Mouse (Mus musculus) splenic B cell, adult 2 months (primary cell): ENCODE measurements around the gene Ube2v1.
"Not testable (repeated sequence)": the region's sequence is repeated elsewhere in the genome, so short reads cannot be mapped to it uniquely, and the experiment has no call there.

Experiments
- DNase-seq: peaks from one replicate; pipeline ENCODE4 v3.0.0-alpha.2; 2011; ENCODE audit warnings: low read depth, low spot score
- H3K27me3 ChIP-seq: 2 replicates; pipeline ENCODE4 v1.6.1; 2012; ENCODE audit warnings: mild to moderate bottlenecking, low read length, moderate library complexity, mixed read lengths; ENCODE audit not compliant: control insufficient read depth, poor library complexity, insufficient read depth, severe bottlenecking
- H3K36me3 ChIP-seq: 2 replicates; pipeline ENCODE4 v1.6.1; 2012; ENCODE audit warnings: mild to moderate bottlenecking, low read length, moderate library complexity, mixed read lengths; ENCODE audit not compliant: control insufficient read depth, poor library complexity, insufficient read depth, severe bottlenecking

Ube2v1 gene

DNA sequence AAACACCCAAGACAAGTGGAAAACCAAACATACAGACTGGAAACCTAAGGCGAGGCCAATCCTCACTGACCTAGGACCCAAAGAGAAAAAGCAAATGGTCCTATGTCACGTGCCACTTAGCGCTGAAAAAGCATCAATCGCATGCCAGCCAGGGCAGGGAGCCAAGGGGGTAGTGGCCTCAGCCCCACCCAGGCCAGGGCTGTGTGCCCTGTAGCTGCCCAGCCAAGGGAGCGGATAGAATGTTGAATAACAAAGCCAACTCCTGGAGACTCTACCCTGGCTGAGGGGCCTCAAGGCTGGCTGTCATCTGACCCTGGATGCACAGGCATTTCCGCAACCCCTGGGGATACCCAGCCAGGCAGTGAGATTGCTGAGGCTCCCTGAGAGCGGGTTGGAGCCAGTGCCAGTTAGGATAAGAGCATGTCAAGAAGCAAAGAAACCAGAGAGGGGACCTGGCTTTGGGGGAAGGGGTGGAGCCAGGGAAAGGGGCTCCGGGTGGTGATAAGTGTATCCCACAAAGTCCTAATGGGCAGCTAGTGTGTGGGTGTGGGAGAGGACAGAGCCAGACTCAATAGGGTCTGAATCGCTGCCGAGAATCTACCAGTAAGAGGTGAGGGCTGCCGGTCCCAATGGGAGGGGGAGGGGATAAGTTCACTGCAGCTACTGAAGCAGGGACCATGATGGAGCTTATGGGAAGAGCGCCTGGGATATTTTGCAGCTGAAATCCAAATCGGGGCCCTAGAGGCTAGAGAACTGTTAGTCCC is 28.1 kb upstream of the Ube2v1 start:
- H3K36me3 ChIP-seq, result no peaks in the 10 kb centered on the region
- no peak for DNase-seq
- H3K27me3 ChIP-seq, result no peaks in the 10 kb centered on the region

DNA sequence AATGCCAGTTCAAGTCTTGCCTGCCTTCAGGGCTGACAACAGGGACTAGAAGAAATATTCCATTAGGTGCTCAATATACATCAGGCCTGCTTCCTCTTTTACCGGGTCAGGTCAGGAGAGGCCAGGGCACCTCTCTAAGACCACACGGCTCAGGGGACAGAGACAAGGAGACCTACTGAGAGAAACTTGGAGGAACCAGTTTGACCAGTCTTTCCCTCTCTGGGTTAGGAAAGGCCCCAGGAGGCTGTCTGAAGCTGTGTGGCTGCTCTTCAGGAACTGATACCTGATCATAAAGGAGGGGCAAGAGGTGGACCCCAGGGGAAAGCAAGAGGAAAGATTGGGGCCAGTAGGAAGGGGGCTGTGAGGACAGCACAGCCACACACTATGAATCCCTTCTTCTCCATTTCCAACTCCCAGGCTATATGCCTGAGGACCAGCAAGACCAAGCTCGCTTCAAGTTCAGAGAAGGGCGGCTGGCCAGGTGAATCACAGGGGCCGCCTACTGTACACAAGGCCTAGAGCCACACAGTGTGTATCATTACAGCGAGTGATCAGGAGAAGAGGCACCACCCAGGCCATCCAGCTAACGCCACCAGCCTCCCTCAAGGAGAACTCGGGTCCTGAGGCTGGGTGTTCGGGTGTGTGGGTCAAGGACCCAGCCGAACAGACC is 27.4 kb upstream of the Ube2v1 start:
- H3K36me3 ChIP-seq, result no peaks in the 10 kb centered on the region
- DNase-seq, result no peak
- no peaks in the 10 kb centered on the region for H3K27me3 ChIP-seq

DNA sequence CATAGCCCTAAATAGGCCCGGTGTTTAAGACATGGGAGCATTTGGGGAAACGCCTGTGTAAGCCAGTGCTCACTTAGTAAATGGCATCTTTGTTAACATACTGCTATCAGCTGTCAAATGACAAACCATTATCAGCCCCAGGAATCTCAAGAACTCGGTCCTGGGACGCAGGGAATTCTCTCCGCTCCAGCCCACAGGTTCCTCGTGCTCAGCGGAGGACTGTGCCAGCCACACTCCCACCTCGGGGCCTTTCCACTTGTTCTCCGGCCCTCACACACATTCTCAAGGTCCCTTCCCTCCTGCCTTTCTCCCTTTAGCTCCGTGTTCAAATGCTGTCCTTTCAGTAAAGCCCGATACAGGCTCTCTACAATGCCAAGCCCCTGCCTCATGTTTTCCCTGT is 26.8 kb upstream of the Ube2v1 start:
- no peaks in the 10 kb centered on the region for H3K27me3 ChIP-seq
- DNase-seq, result no peak
- peaks cover 3% of the 10 kb centered on the region for H3K36me3 ChIP-seq

DNA sequence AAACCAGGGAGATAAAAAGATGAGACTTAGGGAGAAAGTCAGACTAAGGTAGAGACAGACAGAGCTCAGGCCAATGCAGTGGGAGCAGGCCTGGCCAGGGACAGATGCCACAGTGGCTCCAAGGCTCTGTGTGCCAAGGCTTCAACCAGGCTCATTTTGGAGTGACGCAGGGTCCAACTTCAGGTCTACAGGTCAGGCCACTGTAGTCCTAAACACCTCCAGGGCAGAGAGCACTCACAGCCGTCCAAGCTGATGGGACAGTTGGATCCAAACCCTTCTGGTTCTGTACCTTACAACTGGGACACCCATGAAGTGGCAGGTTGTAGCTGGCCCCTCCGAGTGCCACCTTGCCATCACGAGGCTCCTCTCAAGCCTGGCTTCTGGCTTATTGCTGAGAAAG is 26.1 kb upstream of the Ube2v1 start:
- peaks cover 3% of the 10 kb centered on the region for H3K36me3 ChIP-seq

DNA sequence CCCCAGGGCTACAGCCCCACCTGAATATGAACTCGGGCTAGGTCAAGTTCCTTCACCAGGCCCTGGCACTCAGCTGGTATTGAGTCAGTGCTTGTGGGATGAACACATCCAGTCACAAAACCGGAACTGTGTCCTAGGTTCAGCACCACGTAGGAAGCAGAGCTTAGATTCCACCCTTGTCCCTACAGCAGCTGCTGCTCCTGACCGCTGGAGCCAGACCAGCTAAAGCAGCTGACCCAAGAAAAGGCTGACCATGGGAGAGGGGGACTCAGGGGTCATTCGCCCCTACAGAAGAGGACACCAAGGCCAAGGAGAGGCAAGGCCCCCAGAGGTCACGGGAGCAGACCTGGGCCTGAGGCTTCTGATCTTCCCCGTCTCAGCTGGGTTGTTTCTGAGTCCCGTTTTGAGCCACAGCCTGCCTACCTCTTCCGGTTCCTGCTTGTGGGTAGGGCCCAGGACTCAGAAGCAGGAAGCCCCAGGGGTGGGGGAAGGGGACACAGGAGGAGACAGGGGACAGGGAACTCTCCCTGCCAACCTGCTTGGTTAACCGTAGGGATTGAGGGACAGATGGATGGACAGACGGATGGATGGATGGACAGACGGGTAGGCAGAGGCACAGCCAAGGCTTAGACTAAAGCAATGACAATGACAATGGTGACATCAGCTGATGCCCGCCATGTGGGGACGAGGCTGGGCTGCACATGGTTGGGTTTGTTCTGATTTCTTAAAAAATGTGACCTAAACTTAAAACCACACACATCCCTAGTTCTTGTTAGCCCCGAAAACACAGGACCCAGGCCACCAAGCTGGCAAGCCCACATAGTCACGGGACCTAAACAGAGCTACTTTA is 25.0 kb upstream of the Ube2v1 start:
- DNase-seq, result peak; percentile 87
- peaks cover 5% of the 10 kb centered on the region for H3K36me3 ChIP-seq

More for the DNA sequence above, 26.1 kb upstream of the Ube2v1 start:
- H3K27me3 ChIP-seq, result no peaks in the 10 kb centered on the region
- no peak for DNase-seq

DNA sequence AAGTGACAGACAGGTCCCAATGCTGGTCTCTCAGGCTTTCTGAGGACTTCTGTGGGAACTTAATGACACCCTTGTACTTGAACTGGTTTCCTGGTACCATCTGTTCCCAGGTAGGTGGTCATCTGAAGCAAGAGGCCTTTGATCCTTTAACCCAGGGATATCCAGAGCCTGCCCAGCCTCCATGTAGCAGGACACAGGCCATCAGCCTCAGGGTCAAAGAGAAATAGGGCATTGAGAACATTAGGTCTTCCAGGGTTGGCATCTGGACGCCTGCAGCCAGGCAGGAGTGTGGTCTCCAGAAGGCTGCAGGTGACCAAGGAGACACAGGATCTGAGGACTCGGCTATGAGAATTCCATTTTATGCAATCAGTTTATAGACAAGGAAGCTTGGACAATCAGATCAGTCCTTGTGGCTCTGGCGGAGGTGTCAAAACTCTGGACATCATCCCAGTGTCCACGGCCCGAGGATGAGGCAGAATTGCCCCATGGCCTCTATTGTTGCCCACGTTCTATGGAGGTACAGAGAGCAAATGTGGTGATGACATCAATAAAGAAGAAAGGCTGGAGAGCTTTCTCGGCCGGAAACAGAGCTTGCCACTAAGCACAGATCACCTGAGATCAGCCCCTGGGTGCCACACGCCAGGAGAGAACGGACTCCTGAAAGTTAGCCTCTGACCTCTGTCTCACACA is 23.2 kb upstream of the Ube2v1 start:
- peaks cover 5% of the 10 kb centered on the region for H3K36me3 ChIP-seq

More for the DNA sequence above, 25.0 kb upstream of the Ube2v1 start:
- H3K27me3 ChIP-seq, result no peaks in the 10 kb centered on the region

DNA sequence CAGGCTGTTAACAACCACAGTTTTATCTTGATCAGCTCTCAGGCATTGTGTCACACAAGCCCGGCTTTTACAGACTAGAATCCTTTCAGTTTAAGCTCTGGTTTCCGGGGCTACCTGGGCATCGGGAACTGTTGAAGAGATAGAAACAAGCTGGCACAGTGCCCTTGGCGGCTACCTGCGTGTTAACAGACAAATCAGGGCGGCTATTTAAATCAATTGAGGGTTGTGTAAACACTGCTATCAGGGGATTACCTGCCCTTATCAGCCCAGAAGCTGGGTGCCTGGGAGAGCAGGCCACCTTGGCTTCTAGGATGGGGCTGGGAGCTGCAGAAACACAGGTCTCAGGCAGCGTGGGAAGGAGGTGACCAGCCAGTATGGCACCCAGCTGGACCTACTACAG is 20.8 kb upstream of the Ube2v1 start:
- no peak for DNase-seq
- H3K36me3 ChIP-seq, result peaks cover 5% of the 10 kb centered on the region
- H3K27me3 ChIP-seq, result no peaks in the 10 kb centered on the region

More for the DNA sequence above, 23.2 kb upstream of the Ube2v1 start:
- no peaks in the 10 kb centered on the region for H3K27me3 ChIP-seq
- no peak for DNase-seq

DNA sequence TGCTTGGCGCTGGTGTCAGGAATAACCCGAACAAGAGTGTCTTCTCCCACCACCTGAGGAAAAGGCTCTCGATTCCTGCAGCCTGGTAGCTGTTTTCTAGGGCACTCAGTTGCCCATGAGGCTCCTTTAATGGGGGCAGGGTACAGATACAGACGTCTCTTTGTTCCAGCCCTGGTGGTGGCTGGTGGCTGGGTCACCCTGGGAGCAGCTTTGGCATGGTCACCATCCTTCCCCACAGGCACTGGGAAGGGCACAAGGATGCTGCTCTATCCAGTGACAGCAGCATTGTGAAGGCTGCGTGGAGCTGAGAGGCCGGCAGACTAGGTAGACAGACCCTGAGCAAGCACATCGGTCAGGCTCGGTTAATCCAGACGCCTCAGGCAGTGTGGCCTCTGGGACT is 19.7 kb upstream of the Ube2v1 start:
- H3K27me3 ChIP-seq, result no peaks in the 10 kb centered on the region
- H3K36me3 ChIP-seq, result peaks cover 5% of the 10 kb centered on the region
- no peak for DNase-seq

DNA sequence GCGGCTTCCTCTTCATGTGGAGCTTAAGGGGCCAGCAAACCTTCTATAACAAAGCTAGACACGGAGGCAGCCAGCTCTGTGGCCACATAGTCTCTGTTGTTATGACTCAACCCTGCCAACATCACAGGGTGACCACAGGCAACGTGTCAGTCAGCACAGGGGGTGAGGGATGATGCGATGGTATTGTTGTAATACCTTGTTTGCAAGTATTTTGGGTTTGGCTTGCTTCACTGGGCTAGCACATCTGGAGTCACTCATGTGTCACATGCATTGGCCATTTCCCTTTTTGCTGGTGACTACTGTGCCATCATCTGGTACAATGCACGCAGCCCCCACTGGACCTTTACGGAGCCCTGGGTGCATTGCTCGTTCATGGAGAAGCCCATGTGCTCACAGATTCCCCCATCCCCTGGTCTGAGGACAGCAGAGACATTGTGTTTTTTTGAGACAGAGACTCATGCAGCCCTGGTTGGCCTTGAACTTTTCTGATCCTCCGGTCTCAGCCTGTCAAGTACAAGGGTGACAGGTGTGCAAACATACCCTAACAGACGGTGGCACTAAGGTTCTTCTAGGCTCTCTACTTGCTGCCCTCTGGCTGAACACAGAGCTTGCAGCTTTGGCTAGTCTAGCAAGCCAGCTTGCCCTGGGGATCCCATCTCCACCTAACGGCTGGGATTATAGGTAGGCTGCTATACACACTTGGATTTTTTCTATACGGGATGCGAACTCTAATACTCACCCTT is 17.6 kb upstream of the Ube2v1 start:
- peak; percentile 83 for DNase-seq
- Histone ChIP-seq H3K36me3 (peaks cover 12% of the 10 kb centered on the region), H3K27me3 (no peaks in the 10 kb centered on the region)

DNA sequence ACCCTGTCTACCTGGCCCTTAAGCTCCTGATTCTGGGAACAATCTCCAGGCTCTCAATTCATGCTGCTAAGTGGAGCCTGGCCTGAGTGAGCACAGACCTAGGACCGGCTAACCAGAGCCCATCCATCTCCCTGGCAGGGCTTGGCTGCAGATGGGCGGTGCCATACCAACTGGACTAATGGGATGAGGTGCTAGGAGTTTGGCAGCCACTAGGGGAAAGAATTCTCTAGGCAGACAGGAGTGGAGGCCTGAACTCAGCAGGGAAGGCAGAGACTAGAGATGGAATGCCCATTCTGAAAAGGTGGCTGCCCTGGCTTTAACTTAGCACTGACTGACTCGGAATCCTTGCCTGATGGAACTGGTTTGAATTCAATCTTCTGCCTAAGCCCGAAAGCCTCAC is 14.5 kb upstream of the Ube2v1 start:
- H3K36me3 ChIP-seq, result peaks cover 8% of the 10 kb centered on the region; the same call in 1 of the 2 replicates
- DNase-seq, result no peak
- no peaks in the 10 kb centered on the region for H3K27me3 ChIP-seq

DNA sequence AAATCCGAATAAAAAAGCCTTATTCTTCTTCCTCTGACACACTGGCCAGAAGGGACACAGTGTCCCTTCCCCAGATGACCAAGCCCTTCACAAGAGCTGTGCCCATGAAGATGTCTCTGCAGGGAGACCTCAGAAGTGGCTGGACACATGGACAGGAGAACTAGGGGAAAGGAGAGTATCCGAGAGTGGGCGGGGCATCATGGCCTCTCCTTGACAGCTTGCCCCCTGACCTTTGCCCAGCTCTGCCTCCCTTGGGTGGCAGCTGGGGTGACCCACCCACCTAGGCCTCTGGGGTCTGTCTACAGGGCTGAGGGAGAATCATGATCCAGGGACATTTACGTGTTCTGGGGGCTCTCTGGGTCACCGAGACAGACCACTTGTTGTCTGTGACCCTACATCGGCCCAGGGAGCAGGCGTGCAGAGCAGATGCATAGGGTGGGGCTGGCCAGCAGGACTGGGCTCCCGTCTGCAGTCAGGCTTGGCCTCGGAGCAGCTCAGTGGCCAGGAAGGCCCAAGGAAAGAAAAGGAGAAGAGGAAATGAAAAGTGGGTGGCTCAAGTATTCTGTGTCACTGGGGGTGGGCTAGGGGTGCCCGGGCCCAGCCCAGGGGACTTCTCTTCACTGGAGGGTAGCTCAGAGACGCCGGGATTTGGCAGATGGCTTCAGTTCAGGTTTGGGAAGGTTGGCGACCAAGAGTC is 11.6 kb upstream of the Ube2v1 start:
- not testable (repeated sequence) for DNase-seq, H3K36me3 ChIP-seq, H3K27me3 ChIP-seq

DNA sequence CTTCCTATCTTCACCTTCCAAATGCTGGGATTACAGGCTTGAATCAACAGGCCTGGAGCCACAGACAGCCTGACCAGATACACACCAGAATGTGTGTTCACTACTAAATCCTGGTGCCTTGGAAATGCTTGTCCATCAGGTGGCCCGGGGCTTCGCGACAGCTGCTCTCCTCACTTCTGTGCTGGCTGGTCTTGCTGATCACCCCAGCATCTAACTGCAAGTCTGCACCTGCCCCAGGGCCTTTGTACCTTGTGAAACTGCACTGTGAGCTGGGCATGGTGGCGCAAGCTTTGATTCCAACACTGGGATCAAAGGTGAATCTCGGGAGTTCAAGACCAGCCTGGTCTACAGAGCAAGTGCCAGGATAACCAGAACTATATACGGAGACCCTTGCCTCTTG is 10.3 kb upstream of the Ube2v1 start:
- Histone ChIP-seq H3K36me3 (peaks cover 8% of the 10 kb centered on the region; the same call in 1 of the 2 replicates), H3K27me3 (no peaks in the 10 kb centered on the region)
- no peak for DNase-seq

DNA sequence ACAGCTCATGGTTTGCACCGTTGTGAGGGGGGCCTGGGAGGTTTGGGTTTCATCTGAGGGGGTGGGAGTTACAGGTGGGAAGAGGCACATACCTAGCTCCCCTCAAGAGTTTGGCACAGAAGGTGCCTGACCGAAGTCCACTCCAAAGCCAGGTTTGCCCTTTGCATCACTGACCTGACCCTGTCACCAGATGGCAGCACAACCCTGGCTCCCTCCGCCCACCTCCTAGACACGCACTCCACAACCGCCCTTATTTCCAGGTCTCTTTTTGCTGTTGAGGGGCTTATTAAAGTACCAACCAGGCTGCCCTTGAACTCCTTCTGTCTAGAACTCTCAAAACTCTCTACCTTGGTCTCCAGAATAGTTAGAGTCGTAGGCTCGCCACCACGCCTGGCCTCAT is 9.4 kb upstream of the Ube2v1 start:
- Histone ChIP-seq H3K27me3 (no peaks in the 10 kb centered on the region), H3K36me3 (peaks cover 8% of the 10 kb centered on the region; the same call in 1 of the 2 replicates)
- peak; percentile 80 for DNase-seq
